9 mouse cellular contexts compared by ENCODE assay signal in the genomic region with DNA sequence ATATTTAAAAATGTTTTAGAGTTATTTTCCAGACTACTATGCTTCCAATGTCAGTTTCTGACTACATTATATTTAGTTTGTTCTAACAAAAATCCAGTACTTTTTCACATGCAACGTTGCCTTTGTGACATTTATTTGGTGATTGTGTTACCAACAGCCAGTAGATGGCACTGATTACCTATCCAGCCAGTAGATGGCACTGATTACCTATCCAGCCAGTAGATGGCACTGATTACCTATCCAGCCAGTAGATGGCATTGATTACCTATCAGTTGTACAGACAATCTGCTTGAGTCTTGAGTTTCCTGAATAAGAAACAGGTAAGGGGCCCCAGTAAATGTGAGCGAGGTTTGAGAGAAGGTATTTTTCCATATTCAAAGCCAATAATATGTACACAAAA. TPM values are rescaled to one million over a fixed set of nuclear protein-coding genes. Genes with fewer than 3 reads are reported as not detected.
A peak's percentile ranks its signal among the peaks of the same experiment; 100 is the strongest.
DNase-seq lines count a peak whose midpoint lies in the region; ATAC-seq and TF ChIP-seq lines count a peak whose summit lies in the region.
"Had no signal": no experiment of that assay in that cellular context is flagged by ENCODE, and none has a peak within 500 bp of the region (broad histone marks: within the 10 kb centered on the region; RNA-seq: fewer than 3 reads in every experiment).

No protein-coding gene starts in this region.

- H3K9ac ChIP-seq in forebrain, embryonic 11.5 days (ENCODE audit: low read length) = no peak overlapping the region
- H3K9ac ChIP-seq in midbrain, postnatal 0 days (replicated peaks; ENCODE audit: low read length, poor library complexity, severe bottlenecking) = no peak overlapping the region
- H3K9ac ChIP-seq: heart, embryonic 15.5 days had no signal

- no peaks in the 10 kb centered on the region for H3K9me3 ChIP-seq in forebrain, embryonic 11.5 days (ENCODE audit: control insufficient read depth, low read length)
- H3K9me3 ChIP-seq in forebrain, embryonic 10.5 days = no peaks in the 10 kb centered on the region
- no peaks in the 10 kb centered on the region for H3K9me3 ChIP-seq in midbrain, postnatal 0 days (ENCODE audit: low read length)
- H3K9me3 ChIP-seq: heart, embryonic 15.5 days had no signal

- no peak overlapping the region for H3K4me2 ChIP-seq in forebrain, embryonic 11.5 days (ENCODE audit: low read depth, low read length, severe bottlenecking)
- H3K4me2 ChIP-seq in midbrain, postnatal 0 days (ENCODE audit: low read depth, low read length, poor library complexity, severe bottlenecking) = no peak overlapping the region
- H3K4me2 ChIP-seq: heart, embryonic 15.5 days had no signal

- TF ChIP-seq CTCF in midbrain, postnatal 0 days (IDR thresholded peaks at IDR 0.05) = peak; percentile 96

- ATAC-seq in forebrain, embryonic 11.5 days (replicated peaks; ENCODE audit: low FRiP score) = peak; percentile 61; the same call in 1 of the 2 replicates
- peak; percentile 99 for ATAC-seq in frontal cortex, adult (ENCODE audit: low TSS enrichment)
- peak; percentile 74; the same call in 1 of the 2 replicates for ATAC-seq in midbrain, postnatal 0 days (ENCODE audit: low FRiP score)

- no peaks in the 10 kb centered on the region for H3K27me3 ChIP-seq in forebrain, embryonic 11.5 days (ENCODE audit: control insufficient read depth, insufficient read depth, low read length)
- no peaks in the 10 kb centered on the region for H3K27me3 ChIP-seq in forebrain, embryonic 10.5 days (ENCODE audit: poor library complexity, severe bottlenecking)
- no peaks in the 10 kb centered on the region for H3K27me3 ChIP-seq in midbrain, postnatal 0 days (ENCODE audit: insufficient read depth, low read length)
- H3K27me3 ChIP-seq: heart, embryonic 15.5 days had no signal

- H3K4me1 ChIP-seq in forebrain, embryonic 11.5 days (replicated peaks; ENCODE audit: control insufficient read depth, insufficient read depth, low read length) = no peaks in the 10 kb centered on the region
- H3K4me1 ChIP-seq in forebrain, embryonic 10.5 days = no peaks in the 10 kb centered on the region
- H3K4me1 ChIP-seq in midbrain, postnatal 0 days (ENCODE audit: insufficient read depth, low read length) = no peaks in the 10 kb centered on the region
- H3K4me1 ChIP-seq: heart, embryonic 15.5 days had no signal

- H3K27ac ChIP-seq in forebrain, embryonic 11.5 days (ENCODE audit: low read depth, low read length) = no peak overlapping the region
- H3K27ac ChIP-seq in forebrain, embryonic 10.5 days = no peak overlapping the region
- H3K27ac ChIP-seq in midbrain, postnatal 0 days (ENCODE audit: low read depth, low read length) = no peak overlapping the region
- H3K27ac ChIP-seq: heart, embryonic 15.5 days had no signal

- H3K36me3 ChIP-seq in forebrain, embryonic 11.5 days (ENCODE audit: control insufficient read depth, insufficient read depth, low read length) = no peaks in the 10 kb centered on the region
- peaks cover 4% of the 10 kb centered on the region; the same call in 1 of the 2 replicates for H3K36me3 ChIP-seq in forebrain, embryonic 10.5 days (replicated peaks)
- no peaks in the 10 kb centered on the region; the same call in 1 of the 2 replicates for H3K36me3 ChIP-seq in midbrain, postnatal 0 days (ENCODE audit: insufficient read depth, low read length)
- H3K36me3 ChIP-seq: heart, embryonic 15.5 days had no signal

- DNase-seq in forebrain, embryonic 11.5 days (ENCODE audit: low spot score) = no peak
- no peak for DNase-seq in forebrain, embryonic 10.5 days (ENCODE audit: extremely low spot score, low spot score)
- DNase-seq in 3T3-L1 (ENCODE audit: low read depth, low spot score) = peak; percentile 66
- peak; percentile 56 for DNase-seq in adipocyte (ENCODE audit: low spot score)
- peak; percentile 37 to 58 for DNase-seq in layer of hippocampus, postnatal 10 days (ENCODE audit: low spot score in 2 of 2)
- DNase-seq in midbrain, postnatal 0 days (ENCODE audit: low spot score) = peak; percentile 55
- no peak for DNase-seq in Muller cell, postnatal 12 days (ENCODE audit: inconsistent ontology term)

- 31% methylated on average over 2 of the region's 2 CpGs for WGBS in forebrain, embryonic 11.5 days
- 35% methylated on average over 2 of the region's 2 CpGs for WGBS in forebrain, embryonic 10.5 days
- WGBS in midbrain, postnatal 0 days = 25% methylated on average over 2 of the region's 2 CpGs

- no peak overlapping the region for H3K4me3 ChIP-seq in forebrain, embryonic 11.5 days (ENCODE audit: low read depth, low read length)
- no peak overlapping the region for H3K4me3 ChIP-seq in forebrain, embryonic 10.5 days
- no peak overlapping the region for H3K4me3 ChIP-seq in midbrain, postnatal 0 days (ENCODE audit: low read depth, low read length)
- H3K4me3 ChIP-seq: heart, embryonic 15.5 days had no signal

RNA-seq across cellular contexts. Expression of gene Mthfd2l, which starts 20.6 kb away (rescaled TPM):
- polyA plus RNA-seq in forebrain, embryonic 11.5 days (2014; fragmentation: Nextera tagmentation; extraction: Ambion mirVana) = 78.3 and 85.0 TPM in 2 replicates
- polyA plus RNA-seq in forebrain, embryonic 10.5 days (2016; fragmentation: Nextera tagmentation; extraction: Ambion mirVana) = 56.4 and 59.6 TPM in 2 replicates
- 10 to 100 TPM; 17.7 to 20.9 TPM for total RNA-seq in layer of hippocampus, postnatal 10 days (2021)
- 87.4 and 90.9 TPM in 2 replicates for total RNA-seq in midbrain, postnatal 0 days (2014; rRNA removed)
- 54.6 and 54.9 TPM in 2 replicates for polyA plus RNA-seq in midbrain, postnatal 0 days (2015; fragmentation: Nextera tagmentation; extraction: Ambion mirVana)

RNA-seq across cellular contexts. Expression of gene Cxcl2, which starts 47.8 kb away (rescaled TPM):
- not detected in 2 replicates for polyA plus RNA-seq in forebrain, embryonic 11.5 days (2014; fragmentation: Nextera tagmentation; extraction: Ambion mirVana)
- polyA plus RNA-seq in forebrain, embryonic 10.5 days (2016; fragmentation: Nextera tagmentation; extraction: Ambion mirVana) = not detected in 2 replicates
- not detected for total RNA-seq in layer of hippocampus, postnatal 10 days (2021)
- total RNA-seq in midbrain, postnatal 0 days (2014; rRNA removed) = not detected in 2 replicates
- 0.14 TPM in 1 of 2 replicates, not detected in the other for polyA plus RNA-seq in midbrain, postnatal 0 days (2015; fragmentation: Nextera tagmentation; extraction: Ambion mirVana)
- polyA plus RNA-seq: heart, embryonic 15.5 days had no signal

Comparison
In these comparisons a context has a peak if more than half of its experiments do, and no peak if none do; other contexts are left out.
1. DNase-seq: peak in 3T3-L1 (single experiment), adipocyte (single experiment), layer of hippocampus, postnatal 10 days (2 of 2) and midbrain, postnatal 0 days (single experiment); none in forebrain, embryonic 11.5 days (single experiment), forebrain, embryonic 10.5 days (single experiment) and Muller cell, postnatal 12 days (single experiment).
2. Peak in every context shown above with its lines, with median percentiles within 50 percentile points of each other: ATAC-seq.